Mouse (Mus musculus) MEL (cell line): ENCODE results near the gene Tatdn2.
A peak's percentile ranks its signal among the peaks of the same experiment; 100 is the strongest.

Source experiments
- CHD1 ChIP-seq: IDR thresholded peaks from 2 replicates; pipeline ENCODE4 v1.6.1; 2012; ENCODE audit warnings: low read depth, mild to moderate bottlenecking, inconsistent platforms, low read length, improper control_type of control experiment
- CTCF ChIP-seq, 3 experiments: IDR thresholded peaks in 2 of 3; conservative IDR thresholded peaks in 1 of 3; 2 replicates each; pipeline ENCODE4 v1.5.1; 2011 to 2012; ENCODE audit warnings: low read length in 3 of 3, low read depth in 2 of 3, mild to moderate bottlenecking in 2 of 3, improper control_type of control experiment in 1 of 3, inconsistent platforms in 1 of 3, mixed read lengths in 1 of 3, moderate library complexity in 1 of 3; ENCODE audit not compliant: control insufficient read depth in 1 of 3, insufficient read depth in 1 of 3, poor library complexity in 1 of 3, severe bottlenecking in 1 of 3
- E2F4 ChIP-seq: IDR thresholded peaks from 2 replicates; pipeline ENCODE4 v1.6.1; 2011; ENCODE audit warnings: low read depth, low read length, improper control_type of control experiment, borderline replicate concordance
- EP300 ChIP-seq, 2 experiments: IDR thresholded peaks; 2 replicates each; pipeline ENCODE4 v1.6.1; 2011; ENCODE audit warnings: improper control_type of control experiment in 2 of 2, low read length in 2 of 2, low read depth in 1 of 2, mild to moderate bottlenecking in 1 of 2
- MAFK ChIP-seq: IDR thresholded peaks from 2 replicates; pipeline ENCODE4 v1.6.1; 2011; ENCODE audit warnings: low read depth, mild to moderate bottlenecking, low read length, improper control_type of control experiment, borderline replicate concordance
- MAX ChIP-seq: IDR thresholded peaks from 2 replicates; pipeline ENCODE4 v1.6.1; 2011; ENCODE audit warnings: low read length, improper control_type of control experiment
- NELFE ChIP-seq: IDR thresholded peaks from 2 replicates; pipeline ENCODE4 v1.6.1; 2011; ENCODE audit warnings: low read depth, low read length, improper control_type of control experiment
- POLR2A ChIP-seq, 2 experiments: IDR thresholded peaks; 2 replicates each; pipeline ENCODE4 v1.6.1; 2011 to 2012; ENCODE audit warnings: low read length in 2 of 2, mild to moderate bottlenecking in 2 of 2, control low read depth in 1 of 2, improper control_type of control experiment in 1 of 2, low read depth in 1 of 2, moderate library complexity in 1 of 2; ENCODE audit not compliant: control insufficient read depth in 1 of 2, insufficient read depth in 1 of 2, poor library complexity in 1 of 2
- RAD21 ChIP-seq: IDR thresholded peaks from 2 replicates; pipeline ENCODE4 v1.6.1; 2011; ENCODE audit warnings: mild to moderate bottlenecking, low read depth, low read length, improper control_type of control experiment
- UBTF ChIP-seq: IDR thresholded peaks from 2 replicates; pipeline ENCODE4 v1.6.1; 2012; ENCODE audit warnings: low read depth, mild to moderate bottlenecking, inconsistent platforms, low read length, improper control_type of control experiment, moderate library complexity, borderline replicate concordance; ENCODE audit not compliant: insufficient read depth
- USF2 ChIP-seq, 2 experiments: IDR thresholded peaks; 2 replicates each; pipeline ENCODE4 v1.6.1; 2011 to 2012; ENCODE audit warnings: improper control_type of control experiment in 2 of 2, low read length in 2 of 2, borderline replicate concordance in 1 of 2, inconsistent platforms in 1 of 2, low read depth in 1 of 2, mild to moderate bottlenecking in 1 of 2; ENCODE audit not compliant: insufficient read depth in 1 of 2

GRCm38 (mm10) chr6:113662964-113663700, 33.7 kb upstream of the Tatdn2 start:
- TF ChIP-seq CHD1 (no peak), POLR2A (IDR thresholded peaks at IDR 0.05; ENCODE audit: control insufficient read depth in 1 of 2, insufficient read depth in 1 of 2, low read depth in 1 of 2, low read length in 2 of 2, poor library complexity in 1 of 2) (no peak), UBTF (no peak), MAX (no peak), NELFE (no peak), EP300 (IDR thresholded peaks at IDR 0.05; ENCODE audit: low read depth in 1 of 2, low read length in 2 of 2) (no peak), RAD21 (0 out of 2 replicates have a peak, but pooled peaks have one; percentile 2), CTCF (IDR thresholded peaks at IDR 0.05 in 2 of 3, conservative IDR thresholded peaks at IDR 0.05 in 1 of 3; ENCODE audit: control insufficient read depth in 1 of 3, insufficient read depth in 1 of 3, low read depth in 2 of 3, low read length in 3 of 3, poor library complexity in 1 of 3, severe bottlenecking in 1 of 3) (peak in 2 of 3 experiments; percentile 35 to 45; a peak in 5 of 6 replicates), E2F4 (no peak), MAFK (no peak), USF2 (IDR thresholded peaks at IDR 0.05; ENCODE audit: borderline replicate concordance in 1 of 2, insufficient read depth in 1 of 2, low read depth in 1 of 2, low read length in 2 of 2) (no peak)
